24 mouse cellular contexts compared by ENCODE assay signal in the genomic region with DNA sequence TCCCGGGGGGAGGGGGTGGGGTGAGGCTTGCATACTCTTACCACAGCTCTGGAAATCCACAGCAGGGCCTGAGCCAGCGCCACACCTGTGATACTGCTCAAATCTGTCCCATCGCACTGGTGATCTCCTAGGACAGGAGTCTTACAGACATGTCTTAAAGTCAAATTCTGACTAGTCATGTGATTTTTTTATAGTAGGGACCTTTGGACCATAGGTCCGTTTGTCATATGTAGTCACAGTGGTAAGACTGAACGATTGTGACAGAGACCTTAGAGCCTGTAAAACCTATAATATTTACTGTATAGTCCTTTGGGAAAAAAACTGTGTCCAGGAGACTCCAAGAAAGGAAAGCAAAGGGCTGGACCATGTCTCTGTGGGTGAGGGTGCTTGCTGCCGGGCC. TPM values are rescaled to one million over a fixed set of nuclear protein-coding genes. Genes with fewer than 3 reads are reported as not detected.
DNase-seq lines count a peak whose midpoint lies in the region; ATAC-seq and TF ChIP-seq lines count a peak whose summit lies in the region.
"Had no signal": no experiment of that assay in that cellular context is flagged by ENCODE, and none has a peak within 500 bp of the region (broad histone marks: within the 10 kb centered on the region; RNA-seq: fewer than 3 reads in every experiment).

No protein-coding gene starts in this region.

- no peak for ATAC-seq in hindbrain, embryonic 13.5 days (ENCODE audit: low FRiP score)
- no peak for ATAC-seq in hindbrain, embryonic 11.5 days (ENCODE audit: low FRiP score)
- ATAC-seq in liver, embryonic 14.5 days (ENCODE audit: insufficient read depth) = no peak
- no peak for ATAC-seq in liver, embryonic 15.5 days (ENCODE audit: insufficient read depth)
- ATAC-seq in midbrain, embryonic 14.5 days (ENCODE audit: low FRiP score, low TSS enrichment) = no peak
- ATAC-seq: activated CD4-positive, CD25-positive, alpha-beta regulatory T cell, adult 4 months; forebrain, postnatal 0 days had no signal

- TF ChIP-seq EP300 in liver, embryonic 14.5 days (IDR thresholded peaks at IDR 0.05; ENCODE audit: low read depth) = no peak

- DNase-seq in hindbrain, embryonic 11.5 days (ENCODE audit: low spot score) = no peak
- DNase-seq in liver, embryonic 14.5 days (ENCODE audit: low read depth in 3 of 3, low spot score in 3 of 3) = no peak
- DNase-seq in liver = no peak
- DNase-seq in frontal cortex, postnatal 25 days (ENCODE audit: low spot score in 2 of 2) = no peak
- DNase-seq in midbrain, embryonic 14.5 days = no peak
- DNase-seq: adrenal gland, postnatal 10 days; adrenal gland, postnatal 36 days; cerebellum, adult 18-20 months; cerebellum, adult 9-10 months; cerebellum, postnatal 14 days; forebrain, postnatal 0 days; gastrocnemius, postnatal 25 days; heart, adult 18-20 months; heart, postnatal 10 days; heart, postnatal 36 days had no signal

- H3K36me3 ChIP-seq in hindbrain, embryonic 13.5 days = peaks cover 8% of the 10 kb centered on the region
- H3K36me3 ChIP-seq in hindbrain, embryonic 11.5 days (ENCODE audit: control insufficient read depth, insufficient read depth, low read length) = no peaks in the 10 kb centered on the region
- H3K36me3 ChIP-seq in liver, embryonic 14.5 days (replicated peaks; ENCODE audit: control insufficient read depth, insufficient read depth, low read depth) = no peaks in the 10 kb centered on the region
- H3K36me3 ChIP-seq in liver, embryonic 15.5 days (replicated peaks) = peaks cover 5% of the 10 kb centered on the region; the same call in 1 of the 2 replicates
- peaks cover 5% of the 10 kb centered on the region; the same call in 1 of the 2 replicates for H3K36me3 ChIP-seq in midbrain, embryonic 14.5 days (ENCODE audit: control insufficient read depth, insufficient read depth, low read length)

- no peak overlapping the region for H3K27ac ChIP-seq in hindbrain, embryonic 13.5 days
- H3K27ac ChIP-seq in hindbrain, embryonic 11.5 days (ENCODE audit: low read depth, low read length) = no peak overlapping the region
- no peak overlapping the region for H3K27ac ChIP-seq in liver, embryonic 14.5 days
- no peak overlapping the region for H3K27ac ChIP-seq in liver, embryonic 15.5 days (replicated peaks)
- H3K27ac ChIP-seq in midbrain, embryonic 14.5 days (replicated peaks; ENCODE audit: low read depth, low read length) = no peak overlapping the region
- H3K27ac ChIP-seq: forebrain, embryonic 10.5 days; forebrain, embryonic 13.5 days; heart, embryonic 15.5 days; hindbrain, embryonic 10.5 days; hindbrain, embryonic 15.5 days had no signal

- no peak overlapping the region for H3K4me2 ChIP-seq in hindbrain, embryonic 13.5 days
- no peak overlapping the region for H3K4me2 ChIP-seq in hindbrain, embryonic 11.5 days (replicated peaks; ENCODE audit: low read depth, low read length)
- H3K4me2 ChIP-seq in liver, embryonic 14.5 days (ENCODE audit: low read depth) = peak overlapping the region; percentile 69
- peak overlapping the region; percentile 69 for H3K4me2 ChIP-seq in liver, embryonic 15.5 days
- no peak overlapping the region for H3K4me2 ChIP-seq in midbrain, embryonic 14.5 days (ENCODE audit: low read length)

- H3K4me3 ChIP-seq in hindbrain, embryonic 13.5 days = no peak overlapping the region
- no peak overlapping the region for H3K4me3 ChIP-seq in hindbrain, embryonic 11.5 days (ENCODE audit: low read depth, low read length)
- H3K4me3 ChIP-seq in liver, embryonic 14.5 days (ENCODE audit: insufficient read depth in 1 of 2, low read depth in 2 of 2, low read length in 2 of 2) = no peak overlapping the region
- H3K4me3 ChIP-seq in liver, embryonic 15.5 days (replicated peaks) = no peak overlapping the region
- H3K4me3 ChIP-seq in midbrain, embryonic 14.5 days (replicated peaks; ENCODE audit: low read depth, low read length) = no peak overlapping the region

- peaks cover 12% of the 10 kb centered on the region for H3K4me1 ChIP-seq in hindbrain, embryonic 13.5 days (replicated peaks)
- H3K4me1 ChIP-seq in hindbrain, embryonic 11.5 days (replicated peaks; ENCODE audit: control insufficient read depth, insufficient read depth, low read length) = no peaks in the 10 kb centered on the region
- H3K4me1 ChIP-seq in liver, embryonic 14.5 days (replicated peaks; ENCODE audit: control insufficient read depth in 2 of 2, insufficient read depth in 2 of 2, low read length in 1 of 2) = peaks cover 5 to 15% of the 10 kb centered on the region in 2 experiments
- H3K4me1 ChIP-seq in liver, embryonic 15.5 days (replicated peaks) = peaks cover 33% of the 10 kb centered on the region
- 0 out of 2 replicates have a peak, but pooled peaks cover 5% of the 10 kb centered on the region for H3K4me1 ChIP-seq in midbrain, embryonic 14.5 days (ENCODE audit: control insufficient read depth, insufficient read depth, low read length)
- H3K4me1 ChIP-seq: forebrain, embryonic 13.5 days had no signal

- 0 out of 2 replicates have a peak, but pooled peaks cover 12% of the 10 kb centered on the region for H3K27me3 ChIP-seq in hindbrain, embryonic 13.5 days
- no peaks in the 10 kb centered on the region for H3K27me3 ChIP-seq in hindbrain, embryonic 11.5 days (ENCODE audit: control insufficient read depth, insufficient read depth, low read length)
- no peaks in the 10 kb centered on the region for H3K27me3 ChIP-seq in liver, embryonic 14.5 days (ENCODE audit: control insufficient read depth, insufficient read depth, low read length)
- H3K27me3 ChIP-seq in liver, embryonic 15.5 days = peaks cover 6% of the 10 kb centered on the region; the same call in 1 of the 2 replicates
- no peaks in the 10 kb centered on the region for H3K27me3 ChIP-seq in midbrain, embryonic 14.5 days (ENCODE audit: control insufficient read depth, insufficient read depth, low read length)
- H3K27me3 ChIP-seq: hindbrain, embryonic 15.5 days had no signal

- no peak for TF ChIP-seq CTCF in liver, embryonic 14.5 days (IDR thresholded peaks at IDR 0.05; ENCODE audit: low read depth)

- H3K9me3 ChIP-seq in hindbrain, embryonic 13.5 days = no peaks in the 10 kb centered on the region
- H3K9me3 ChIP-seq in hindbrain, embryonic 11.5 days (ENCODE audit: control insufficient read depth, low read length) = no peaks in the 10 kb centered on the region
- no peaks in the 10 kb centered on the region for H3K9me3 ChIP-seq in liver, embryonic 14.5 days (ENCODE audit: control insufficient read depth, low read length)
- no peaks in the 10 kb centered on the region for H3K9me3 ChIP-seq in liver, embryonic 15.5 days (replicated peaks)
- no peaks in the 10 kb centered on the region for H3K9me3 ChIP-seq in midbrain, embryonic 14.5 days (ENCODE audit: control insufficient read depth, low read length)
- H3K9me3 ChIP-seq: forebrain, embryonic 13.5 days; heart, embryonic 12.5 days; heart, embryonic 15.5 days; hindbrain, embryonic 10.5 days; hindbrain, embryonic 15.5 days had no signal

- 0 out of 2 replicates have a peak overlapping the region, but pooled peaks have one; percentile 29 for H3K9ac ChIP-seq in hindbrain, embryonic 13.5 days
- no peak overlapping the region for H3K9ac ChIP-seq in hindbrain, embryonic 11.5 days (ENCODE audit: low read depth, low read length)
- H3K9ac ChIP-seq in liver, embryonic 14.5 days (replicated peaks) = no peak overlapping the region
- H3K9ac ChIP-seq in liver, embryonic 15.5 days = no peak overlapping the region
- H3K9ac ChIP-seq in midbrain, embryonic 14.5 days (replicated peaks; ENCODE audit: low read length) = no peak overlapping the region
- H3K9ac ChIP-seq: forebrain, embryonic 13.5 days; forebrain, postnatal 0 days; heart, embryonic 15.5 days; hindbrain, embryonic 15.5 days had no signal

- WGBS in hindbrain, embryonic 13.5 days = 87% methylated on average over 6 of the region's 6 CpGs
- WGBS in hindbrain, embryonic 11.5 days = 83% methylated on average over 6 of the region's 6 CpGs
- 68% methylated on average over 6 of the region's 6 CpGs for WGBS in liver, embryonic 14.5 days (ENCODE audit: insufficient replicate concordance)
- 70% methylated on average over 6 of the region's 6 CpGs for WGBS in liver, embryonic 15.5 days (ENCODE audit: insufficient replicate concordance)
- WGBS in midbrain, embryonic 14.5 days = 84% methylated on average over 6 of the region's 6 CpGs

RNA-seq across cellular contexts. Expression of gene Got1, which starts 30.5 kb away (rescaled TPM):
- polyA plus RNA-seq in hindbrain, embryonic 13.5 days (2015; fragmentation: Nextera tagmentation; extraction: Ambion mirVana) = 75.4 and 75.8 TPM in 2 replicates
- 51.0 and 53.4 TPM in 2 replicates for polyA plus RNA-seq in hindbrain, embryonic 11.5 days (2014; fragmentation: Nextera tagmentation; extraction: Ambion mirVana)
- 9.0 and 10.8 TPM in 2 replicates for polyA plus RNA-seq in liver, embryonic 14.5 days (2012; rRNA removed)
- 11.6 and 11.7 TPM in 2 replicates for polyA plus RNA-seq in liver, embryonic 14.5 days (2014; fragmentation: Nextera tagmentation; extraction: Ambion mirVana)
- 19.8 and 22.3 TPM in 2 replicates for polyA plus RNA-seq in liver, embryonic 15.5 days (2015; fragmentation: Nextera tagmentation; extraction: Ambion mirVana)
- 72.6 and 89.3 TPM in 2 replicates for polyA plus RNA-seq in midbrain, embryonic 14.5 days (2014; fragmentation: Nextera tagmentation; extraction: Ambion mirVana)

RNA-seq across cellular contexts. Expression of gene Cnnm1, which starts 53.6 kb away (rescaled TPM):
- polyA plus RNA-seq in hindbrain, embryonic 13.5 days (2015; fragmentation: Nextera tagmentation; extraction: Ambion mirVana) = 1.1 and 1.8 TPM in 2 replicates
- polyA plus RNA-seq in hindbrain, embryonic 11.5 days (2014; fragmentation: Nextera tagmentation; extraction: Ambion mirVana) = 0.39 and 1.1 TPM in 2 replicates
- polyA plus RNA-seq in liver, embryonic 14.5 days (2012; rRNA removed) = 0.08 and 0.10 TPM in 2 replicates
- 0.08 and 0.17 TPM in 2 replicates for polyA plus RNA-seq in liver, embryonic 14.5 days (2014; fragmentation: Nextera tagmentation; extraction: Ambion mirVana)
- 0.12 and 0.21 TPM in 2 replicates for polyA plus RNA-seq in liver, embryonic 15.5 days (2015; fragmentation: Nextera tagmentation; extraction: Ambion mirVana)
- polyA plus RNA-seq in midbrain, embryonic 14.5 days (2014; fragmentation: Nextera tagmentation; extraction: Ambion mirVana) = 2.3 and 2.5 TPM in 2 replicates
- polyA plus RNA-seq: activated CD4-positive, CD25-positive, alpha-beta regulatory T cell, adult 4 months had no signal

Comparison
In these comparisons a context has a peak if more than half of its experiments do, and no peak if none do; other contexts are left out.
1. H3K4me2 ChIP-seq: peak in liver, embryonic 14.5 days (single experiment) and liver, embryonic 15.5 days (single experiment); none in hindbrain, embryonic 13.5 days (single experiment), hindbrain, embryonic 11.5 days (single experiment) and midbrain, embryonic 14.5 days (single experiment).